Mouse (Mus musculus) frontal cortex, adult (tissue): ENCODE data around the gene Pigc.
A peak's percentile ranks its signal among the peaks of the same experiment; 100 is the strongest.

Experiments used
- ATAC-seq: cut with Nextera tagmentation; 2 replicates; pipeline ENCODE4 v1.9.2; 2017; ENCODE audit warnings: mild to moderate bottlenecking, moderate library complexity, mixed read lengths; ENCODE audit not compliant: low TSS enrichment

Gene Pigc

GRCm38 (mm10) chr1:161976255-161977182, 7.5 kb downstream of the Pigc start:
- ATAC-seq: peak; percentile 89

- no peak for ATAC-seq
Measured at GRCm38 (mm10) chr1:161977331-161977730, 8.3 kb downstream of the Pigc start.

GRCm38 (mm10) chr1:161978173-161978700, 9.3 kb downstream of the Pigc start:
- no peak for ATAC-seq

- no peak for ATAC-seq
Measured at GRCm38 (mm10) chr1:161979536-161979935, 10.6 kb downstream of the Pigc start, which contains the start of gene 4930558K02Rik. 4930558K02Rik (minus strand) TSS chr1:161979636.

- ATAC-seq: no peak
Measured at GRCm38 (mm10) chr1:161980046-161980445, 11.1 kb downstream of the Pigc start.

GRCm38 (mm10) chr1:161980626-161981298, 11.8 kb downstream of the Pigc start:
- no peak for ATAC-seq

GRCm38 (mm10) chr1:161983451-161983850, 14.5 kb downstream of the Pigc start:
- ATAC-seq: peak; percentile 45; the same call in 1 of the 2 replicates

- no peak for ATAC-seq
Measured at GRCm38 (mm10) chr1:161983979-161984566, 15.1 kb downstream of the Pigc start.

- no peak for ATAC-seq
Measured at GRCm38 (mm10) chr1:161990684-161991578, 21.9 kb downstream of the Pigc start.

GRCm38 (mm10) chr1:161991846-161992245, 22.9 kb downstream of the Pigc start:
- ATAC-seq: no peak

GRCm38 (mm10) chr1:161992389-161992788, 23.4 kb downstream of the Pigc start:
- no peak for ATAC-seq

- no peak for ATAC-seq
Measured at GRCm38 (mm10) chr1:161998781-161999180, 29.8 kb downstream of the Pigc start.

- ATAC-seq: no peak
Measured at GRCm38 (mm10) chr1:161999338-161999737, 30.4 kb downstream of the Pigc start.

GRCm38 (mm10) chr1:161999882-162000371, 30.9 kb downstream of the Pigc start:
- ATAC-seq: peak; percentile 76

- peak; percentile 18 for ATAC-seq
Measured at GRCm38 (mm10) chr1:162001328-162001727, 32.3 kb downstream of the Pigc start.

- ATAC-seq: no peak
Measured at GRCm38 (mm10) chr1:162003729-162004517, 34.9 kb downstream of the Pigc start.

- no peak for ATAC-seq
Measured at GRCm38 (mm10) chr1:162004518-162004780, 35.5 kb downstream of the Pigc start.

GRCm38 (mm10) chr1:162004821-162005770, 36.1 kb downstream of the Pigc start:
- ATAC-seq: no peak

- no peak for ATAC-seq
Measured at GRCm38 (mm10) chr1:162006109-162006508, 37.1 kb downstream of the Pigc start.
